Mouse (Mus musculus) T-helper 2 cell (primary cell): Measurements from ENCODE around the gene Exoc6b.
"Not testable (repeated sequence)": the region's sequence is repeated elsewhere in the genome, so short reads cannot be mapped to it uniquely, and the experiment has no call there.

ENCODE experiments used
- in situ Hi-C: fragments of 300-600 bp; cut with MboI, MseI; formaldehyde crosslinking; loops from one replicate; pipeline ENCODE4 v1.15.1; 2025; ENCODE audit warnings: high pct_unique_total_duplicates

Exoc6b gene

DNA sequence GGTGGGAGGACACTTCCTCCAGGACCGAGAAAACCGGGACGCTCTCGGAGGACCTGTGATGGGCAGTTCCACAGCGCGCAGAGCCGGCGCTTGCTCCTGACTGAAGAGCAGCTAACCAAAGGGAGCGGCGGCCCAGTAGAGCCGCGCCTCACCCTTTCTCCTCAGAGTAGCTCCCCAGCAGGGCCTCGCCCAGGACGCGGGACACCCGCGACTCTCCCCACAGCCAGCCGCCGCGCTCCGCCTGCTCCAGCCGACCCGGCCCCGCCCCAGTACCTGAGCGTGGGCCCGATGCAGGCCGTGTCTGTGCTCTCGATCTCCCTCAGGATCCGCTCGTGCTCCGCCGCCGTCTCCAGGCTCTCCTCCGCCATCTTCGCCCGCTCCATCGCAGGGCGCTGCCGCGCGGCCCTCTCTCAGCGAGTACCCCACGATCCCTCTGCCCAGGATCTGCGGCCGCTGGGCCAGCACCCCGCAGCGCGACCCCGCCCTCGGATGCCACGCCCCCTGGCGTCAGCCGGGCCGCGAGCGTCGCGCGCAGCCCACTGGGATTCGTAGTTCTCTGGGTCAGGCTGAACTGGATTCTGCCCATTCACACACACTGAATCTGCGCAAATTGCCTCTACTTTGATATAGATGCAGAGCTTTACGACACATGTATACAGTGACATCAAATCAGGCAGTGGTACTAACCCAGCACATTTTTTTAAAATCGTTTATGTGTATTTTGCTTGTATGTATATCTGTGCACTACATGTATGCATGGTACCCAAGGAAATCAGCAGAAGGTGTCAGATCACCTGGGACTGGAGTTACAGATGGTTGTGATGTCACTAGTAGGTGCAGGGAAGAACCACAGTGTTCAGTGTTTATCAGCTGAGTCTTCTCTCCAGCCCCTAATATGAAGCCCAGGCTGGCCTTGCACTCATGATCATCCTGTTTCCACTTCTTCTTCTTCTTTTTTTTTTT, at the start of gene Exoc6b:
Gene Exoc6b (minus strand): TSS at position 491 of the 963 bp plus-strand sequence.
- in situ Hi-C loops: no loop called here

DNA sequence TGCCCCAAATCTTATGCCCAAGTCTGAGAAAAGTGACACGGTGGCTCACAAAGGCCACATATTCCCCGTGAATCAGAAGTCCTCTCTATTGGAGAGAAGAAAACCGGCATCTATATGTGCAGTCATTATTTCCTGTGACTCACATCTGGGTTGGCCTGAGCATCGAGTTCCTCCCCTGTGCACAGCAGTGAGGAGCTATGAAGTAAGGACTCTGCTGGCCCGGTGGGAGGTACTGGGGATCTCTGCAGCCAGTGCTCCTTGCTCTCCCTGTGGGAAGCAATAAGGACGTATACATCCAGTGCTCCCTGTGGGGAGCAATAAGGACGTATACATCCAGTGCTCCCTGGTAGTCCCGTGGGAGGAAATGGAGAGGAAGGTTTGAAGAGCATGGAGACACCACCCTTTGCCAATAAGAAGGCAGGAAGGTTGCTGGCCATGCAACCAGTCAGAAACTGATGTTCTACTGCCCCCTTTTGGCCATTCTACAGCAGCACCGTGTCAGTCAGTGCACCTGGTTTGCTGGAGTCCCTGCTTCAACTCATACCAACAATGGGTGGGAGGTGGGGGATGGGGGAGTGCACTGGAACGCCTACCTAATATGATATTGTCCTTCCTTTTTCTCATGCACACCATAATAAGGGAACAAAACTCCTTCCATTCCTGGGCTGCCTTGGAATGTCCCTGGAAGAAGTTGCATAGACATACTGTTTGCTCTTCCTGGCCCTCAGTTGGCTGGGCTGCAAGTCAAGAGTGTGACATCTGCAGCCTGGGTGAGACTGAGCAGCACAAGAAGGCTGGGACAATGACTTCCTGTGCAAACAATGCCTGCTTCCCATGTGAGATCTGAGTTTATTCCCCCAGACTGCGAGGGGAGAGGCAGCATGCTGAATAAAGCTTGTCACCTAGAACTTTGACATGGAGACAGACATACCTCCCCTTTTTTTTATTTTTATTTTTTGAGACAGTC, 48.5 kb upstream of the Exoc6b start:
- in situ Hi-C loops: loop anchor here (10.0 kb wide), 1 partner anchor 203 kb away; no protein-coding TSS in a partner anchor

DNA sequence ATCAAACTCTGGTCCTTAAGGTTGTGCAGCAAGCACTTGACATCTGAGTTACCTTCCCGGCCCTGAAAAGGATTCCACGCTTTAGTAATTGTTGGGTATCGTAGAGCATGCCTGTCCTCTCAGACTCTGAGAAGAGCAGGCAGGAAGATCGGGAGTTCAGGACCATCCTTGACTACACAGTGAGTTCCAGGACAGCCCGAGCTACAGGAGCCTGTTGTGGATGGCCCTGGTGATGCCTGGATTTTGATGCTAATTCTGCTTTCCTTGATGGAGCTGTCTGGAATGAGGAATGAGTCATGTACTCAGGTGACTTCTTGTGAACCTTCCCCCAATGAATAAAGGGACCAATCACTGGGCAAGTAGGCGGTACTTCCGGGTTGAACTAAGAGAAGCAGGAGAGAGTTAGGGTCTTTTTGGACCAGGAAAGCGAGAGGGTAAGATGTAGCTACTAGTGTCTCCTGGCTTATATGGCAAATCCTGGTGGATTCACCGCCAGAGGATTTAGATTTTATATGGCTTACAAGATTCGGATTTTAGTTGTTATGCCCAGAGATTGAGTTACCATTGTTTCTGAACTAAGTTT, 35.8 kb upstream of the Exoc6b start:
- in situ Hi-C loops: no loop called here

DNA sequence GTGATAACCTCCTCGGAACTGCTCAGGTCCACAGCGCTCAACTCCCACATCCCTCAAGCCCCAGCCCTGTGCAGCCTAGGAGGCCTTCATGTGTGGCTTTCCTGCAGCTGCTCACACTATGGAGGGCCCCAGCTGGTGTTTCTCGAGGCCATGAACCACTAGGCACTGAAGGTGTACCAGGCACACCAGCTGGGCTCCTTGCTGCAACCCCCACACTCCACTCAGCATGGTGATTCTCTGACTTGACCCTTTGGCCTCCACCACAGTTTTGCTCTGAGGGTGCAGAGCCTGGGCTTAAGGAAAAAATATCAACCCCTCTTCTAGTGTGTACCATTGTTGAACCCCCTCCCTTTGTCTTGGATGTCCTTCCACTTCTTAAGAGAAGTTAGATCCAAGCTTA, 34.0 kb upstream of the Exoc6b start:
- in situ Hi-C loops: no loop called here

DNA sequence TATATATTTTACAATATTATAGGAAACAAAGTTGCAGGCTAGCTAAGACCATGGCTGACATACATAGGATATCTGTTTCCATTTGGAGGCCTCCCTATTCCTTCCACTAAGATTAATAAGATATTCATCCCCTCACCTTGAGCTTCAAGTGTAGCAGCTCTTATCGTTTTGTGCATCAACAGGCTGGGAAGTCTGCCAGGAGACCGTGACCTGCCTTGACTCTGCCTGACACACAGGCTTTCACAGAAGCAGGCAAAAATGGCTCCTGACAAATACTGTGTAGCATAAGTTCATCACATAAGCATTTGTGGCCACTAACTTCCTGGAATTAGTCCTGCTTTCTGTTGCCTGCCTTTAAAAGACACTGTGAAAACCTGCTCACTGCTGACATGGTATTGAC, 27.1 kb upstream of the Exoc6b start:
- in situ Hi-C loops: no loop called here

DNA sequence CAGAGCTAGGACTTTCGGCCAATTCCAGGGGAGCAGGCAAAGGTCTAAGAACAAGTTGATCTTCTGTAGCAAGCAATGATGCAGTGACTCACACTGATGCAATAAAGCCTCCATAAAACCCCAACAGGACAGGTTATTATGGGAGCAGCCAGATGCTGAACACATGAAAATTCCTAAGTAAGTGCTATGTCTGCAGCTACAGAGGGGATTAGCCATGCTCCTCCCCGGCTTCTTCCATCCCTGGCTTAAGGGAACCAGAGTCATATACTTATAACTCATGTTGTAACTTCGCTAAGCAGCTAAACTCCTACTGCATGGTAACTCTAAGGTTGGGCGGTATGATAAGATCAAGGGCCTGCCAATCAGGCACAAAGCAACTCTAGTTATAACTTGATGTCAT, 18.1 kb upstream of the Exoc6b start:
- in situ Hi-C loops: no loop called here

DNA sequence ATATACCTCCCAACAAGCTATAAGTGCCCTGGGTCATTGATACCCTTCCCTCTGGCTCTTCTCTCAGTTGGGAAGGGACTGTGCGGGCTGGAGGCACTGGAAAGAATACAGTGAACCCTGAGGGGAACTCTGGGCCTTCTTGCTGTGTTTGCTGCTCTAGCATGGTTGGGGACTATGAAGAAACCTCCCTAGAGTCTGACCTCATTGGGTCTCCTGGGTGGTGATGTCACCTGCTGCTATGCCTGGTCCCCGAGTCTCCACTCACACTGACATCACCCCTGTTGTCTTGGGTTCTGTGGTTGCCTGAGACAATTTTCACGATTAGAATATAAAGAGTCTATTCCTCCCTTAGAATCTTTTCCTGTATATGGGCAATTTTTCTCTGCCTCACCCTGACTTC, 17.3 kb upstream of the Exoc6b start:
- in situ Hi-C loops: no loop called here

DNA sequence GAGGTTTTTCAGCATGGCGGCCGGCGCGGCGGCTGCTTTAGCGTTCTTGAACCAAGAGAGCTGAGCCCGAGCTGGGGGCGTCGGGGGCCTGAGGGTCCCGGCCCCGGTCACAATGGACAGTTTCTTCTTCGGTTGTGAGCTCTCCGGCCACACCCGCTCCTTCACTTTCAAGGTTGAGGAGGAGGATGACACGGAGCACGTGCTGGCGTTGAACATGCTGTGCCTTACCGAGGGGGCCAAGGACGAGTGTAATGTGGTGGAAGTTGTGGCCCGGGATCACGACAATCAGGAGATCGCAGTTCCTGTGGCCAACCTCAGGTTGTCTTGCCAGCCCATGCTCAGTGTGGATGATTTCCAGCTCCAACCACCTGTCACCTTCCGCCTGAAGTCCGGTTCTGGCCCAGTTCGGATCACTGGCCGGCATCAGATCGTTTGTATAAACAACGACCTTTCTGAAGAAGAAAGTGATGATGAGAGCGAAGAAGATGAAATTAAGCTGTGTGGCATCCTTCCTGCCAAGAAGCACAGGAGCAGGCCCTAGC, 6.9 kb upstream of the Exoc6b start:
- in situ Hi-C loops: not testable (repeated sequence)

DNA sequence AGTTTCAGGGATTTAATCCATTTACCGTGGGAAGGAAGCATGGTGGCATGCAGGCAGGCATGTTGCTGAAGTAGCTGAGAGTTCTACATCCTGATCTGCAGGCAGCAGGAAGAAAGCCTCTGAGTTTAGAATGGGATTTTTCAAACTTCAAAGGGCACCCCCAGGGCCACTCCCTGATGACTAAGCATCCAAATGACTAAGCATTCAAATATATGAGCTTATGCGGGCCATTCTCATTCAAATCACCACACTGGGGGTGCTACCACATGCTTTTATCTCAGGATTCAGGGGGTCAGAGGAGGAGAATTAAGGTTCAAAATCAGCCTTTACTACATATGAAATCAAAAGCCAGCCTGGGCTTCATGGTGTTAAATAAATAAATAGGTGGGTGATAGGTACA, 5.7 kb upstream of the Exoc6b start:
- in situ Hi-C loops: no loop called here

DNA sequence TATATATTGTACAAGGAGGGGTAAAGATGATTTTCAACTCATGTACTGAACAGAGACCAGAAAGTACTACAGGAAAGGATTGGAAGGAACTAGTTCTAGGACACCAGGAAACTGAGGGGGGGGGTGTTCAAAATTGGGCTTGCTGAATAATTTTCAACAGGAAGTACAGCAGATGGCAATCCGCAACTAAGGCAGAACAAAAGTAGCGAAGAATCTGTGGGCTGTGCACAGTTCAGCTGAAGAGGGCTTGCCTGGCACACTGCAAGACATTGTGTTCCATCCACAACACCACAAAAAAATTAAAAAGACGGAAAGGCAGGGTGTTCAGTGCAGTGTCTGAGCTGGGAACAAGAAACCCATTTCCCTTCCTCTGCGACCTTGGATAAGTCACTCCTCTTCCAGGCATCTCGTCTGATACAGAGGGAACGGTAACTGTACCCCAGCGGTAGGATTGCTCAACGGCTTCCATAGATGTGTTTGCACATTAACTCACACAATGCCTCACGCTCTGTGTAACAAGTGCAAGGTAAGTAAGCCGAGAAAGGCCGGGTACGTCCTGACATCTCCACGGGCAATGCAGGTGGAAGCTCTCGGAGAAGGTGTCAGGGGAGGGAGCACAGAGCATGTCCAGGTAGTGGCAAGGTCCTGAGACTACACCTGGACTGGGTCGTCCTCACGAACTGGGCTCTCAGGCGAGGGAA, 841 bp downstream of the Exoc6b start:
- in situ Hi-C loops: no loop called here

DNA sequence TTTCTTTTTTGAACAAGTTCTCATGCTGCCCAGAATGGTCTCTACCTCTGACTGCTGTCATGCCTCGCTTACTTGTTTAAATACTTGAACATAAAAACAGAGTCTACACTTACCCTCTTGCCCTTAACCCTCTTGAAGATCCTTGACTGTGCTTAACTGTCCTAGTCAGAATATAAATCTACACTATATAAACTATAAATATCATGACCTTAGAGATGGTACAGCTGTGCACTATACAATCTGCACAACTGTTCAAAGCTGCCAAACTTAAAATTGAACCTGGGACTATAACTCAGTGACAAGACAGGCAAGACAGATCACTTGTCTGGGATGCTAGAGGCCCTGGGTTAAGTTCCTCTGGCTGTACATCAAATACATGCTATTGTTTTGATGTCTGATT, 11.7 kb downstream of the Exoc6b start:
- in situ Hi-C loops: loop anchor here (10.0 kb wide), 1 partner anchor 847 kb away; the partner anchor contains the start of gene Nat8f4

DNA sequence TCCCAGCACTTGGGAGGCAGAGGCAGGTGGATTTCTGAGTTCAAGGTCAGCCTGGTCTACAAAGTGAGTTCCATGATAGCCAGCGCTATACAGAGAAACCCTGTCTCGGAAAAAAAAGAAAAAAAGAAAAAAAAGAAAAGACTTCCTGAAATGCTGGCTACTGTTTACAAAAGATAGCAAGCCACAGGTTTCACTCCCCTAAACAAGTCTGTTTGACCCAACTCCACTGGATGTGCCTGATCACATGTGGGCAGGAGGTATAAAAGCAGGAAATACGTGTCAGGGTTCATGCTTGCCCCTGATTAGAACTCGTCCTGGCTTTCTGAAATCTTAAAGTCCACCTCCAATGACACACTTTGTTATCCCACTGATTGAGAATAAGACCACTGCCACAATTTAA, 18.2 kb downstream of the Exoc6b start:
- in situ Hi-C loops: loop anchor here (10.0 kb wide), 1 partner anchor 854 kb away; the partner anchor contains the start of gene Nat8f4

DNA sequence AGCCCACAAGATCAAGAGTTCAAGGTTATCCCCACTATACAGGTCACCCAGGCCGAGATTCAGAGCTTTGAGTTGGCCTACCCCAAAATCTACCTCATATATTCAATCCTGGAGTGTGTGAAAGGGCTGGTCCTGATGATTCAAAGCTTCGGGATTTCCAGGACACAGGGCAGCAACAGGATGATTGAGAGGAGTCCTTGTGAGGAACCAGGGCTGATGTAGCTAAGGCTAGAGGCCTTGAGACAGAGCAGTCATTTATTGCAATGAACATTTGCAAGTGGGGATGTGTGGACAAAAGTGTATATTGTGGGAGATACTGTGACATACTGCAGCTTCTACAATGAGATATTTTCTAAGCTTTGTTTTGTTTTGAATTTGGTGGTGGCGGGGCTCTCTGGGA, 22.8 kb downstream of the Exoc6b start:
- in situ Hi-C loops: no loop called here

DNA sequence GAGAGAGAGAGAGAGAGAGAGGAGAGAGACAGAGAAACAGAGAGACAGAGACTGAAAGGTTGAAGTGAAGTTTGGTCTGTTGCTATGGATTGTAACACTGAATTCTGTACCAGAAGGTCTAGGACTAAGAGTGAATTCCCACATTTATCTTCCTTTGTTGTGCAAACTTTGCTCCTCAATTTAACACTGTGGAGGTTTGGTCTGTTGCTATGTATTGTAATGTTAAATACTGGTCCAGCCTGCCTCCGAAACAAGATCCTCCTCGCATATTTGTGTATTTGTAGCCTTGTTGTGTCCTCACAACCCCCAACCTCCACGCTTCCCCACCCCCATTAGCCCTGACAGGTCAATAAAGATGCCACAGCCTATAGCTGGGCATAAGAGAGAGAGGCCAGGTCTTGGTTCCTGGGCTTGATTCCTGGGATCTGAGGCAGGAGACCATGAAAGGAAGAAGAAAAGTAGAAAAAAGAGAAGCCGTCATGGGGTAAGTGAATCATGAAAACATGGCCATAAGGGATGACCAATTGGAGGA, 24.6 kb downstream of the Exoc6b start:
- in situ Hi-C loops: no loop called here

DNA sequence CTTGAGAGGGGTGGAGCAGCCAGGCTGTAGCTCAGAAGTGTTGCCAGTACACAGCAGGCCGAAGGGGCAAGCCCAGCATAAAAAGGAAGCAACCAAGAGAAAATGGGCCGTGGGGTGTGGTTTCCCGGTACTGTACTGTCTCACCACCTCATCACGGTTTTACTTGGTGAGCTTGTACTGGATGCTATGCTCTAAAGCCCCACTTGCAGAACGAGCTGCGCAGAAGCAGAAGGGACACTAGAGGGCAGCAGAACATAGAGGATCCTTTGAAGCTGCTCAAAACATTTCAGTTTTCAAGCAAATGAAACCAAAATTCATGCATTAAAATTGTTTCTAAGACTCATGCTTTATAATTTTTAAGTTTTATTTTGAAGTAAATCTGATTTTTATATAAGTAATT, 31.6 kb downstream of the Exoc6b start:
- in situ Hi-C loops: loop anchor here (5.0 kb wide), 1 partner anchor 95 kb away; no protein-coding TSS in a partner anchor

DNA sequence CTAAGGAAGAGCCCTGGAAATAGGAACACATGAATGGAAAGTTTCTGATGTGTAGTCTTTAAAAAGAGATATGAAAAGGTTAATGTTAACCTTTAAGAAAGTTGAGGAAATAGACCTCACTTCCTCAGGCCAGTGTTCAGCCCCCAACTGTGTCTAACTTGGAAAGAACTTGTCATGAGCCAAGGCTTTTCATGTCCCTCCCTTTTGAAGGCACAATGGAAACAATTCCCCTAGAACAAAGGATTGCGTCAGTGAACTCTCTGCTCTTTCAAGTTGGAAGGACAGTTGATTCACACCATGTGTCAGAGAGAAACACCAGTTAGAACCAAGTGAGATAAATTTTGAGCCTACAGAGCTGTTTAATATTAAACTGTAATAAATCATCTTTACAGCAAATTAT, 39.6 kb downstream of the Exoc6b start:
- in situ Hi-C loops: no loop called here

DNA sequence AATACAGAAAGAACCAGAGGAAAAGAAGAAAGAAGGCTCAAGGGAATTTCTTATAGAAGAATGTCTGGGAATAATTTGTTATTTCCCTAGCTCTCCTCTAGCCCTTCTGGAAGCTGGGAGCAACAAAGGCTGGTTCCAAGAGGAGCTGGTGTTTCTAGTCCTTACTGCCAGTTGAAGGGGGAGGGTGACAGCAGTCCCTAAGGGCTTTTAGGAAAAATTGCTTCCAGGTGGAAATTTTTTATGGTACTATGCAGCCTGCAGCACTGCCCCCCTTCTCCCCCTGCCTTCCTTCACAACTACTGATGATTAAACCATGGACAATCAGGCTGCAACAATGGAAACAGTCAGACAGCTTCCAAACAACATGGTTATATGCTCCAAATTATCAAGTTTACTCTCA, 44.9 kb downstream of the Exoc6b start:
- in situ Hi-C loops: loop anchor here (5.0 kb wide), 1 partner anchor 112 kb away; no protein-coding TSS in a partner anchor

DNA sequence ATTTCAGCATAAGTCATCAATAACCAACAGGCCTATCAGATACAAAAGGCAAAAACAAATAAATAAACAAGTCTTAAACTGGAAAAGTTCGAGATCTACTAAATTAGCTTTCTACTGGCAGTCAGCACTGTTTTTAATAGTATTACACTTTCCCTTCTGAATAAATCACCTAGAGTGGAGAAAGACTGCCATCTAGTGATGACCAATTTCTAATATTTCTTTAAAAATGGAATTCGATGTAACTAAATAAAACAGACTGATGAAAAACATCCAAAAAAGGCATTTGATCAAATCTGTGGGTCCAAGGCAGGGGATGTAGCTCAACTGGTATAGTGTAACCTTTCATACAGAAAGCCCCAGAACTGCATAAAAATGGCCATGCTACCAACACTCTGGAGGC, 52.3 kb downstream of the Exoc6b start:
- in situ Hi-C loops: no loop called here

DNA sequence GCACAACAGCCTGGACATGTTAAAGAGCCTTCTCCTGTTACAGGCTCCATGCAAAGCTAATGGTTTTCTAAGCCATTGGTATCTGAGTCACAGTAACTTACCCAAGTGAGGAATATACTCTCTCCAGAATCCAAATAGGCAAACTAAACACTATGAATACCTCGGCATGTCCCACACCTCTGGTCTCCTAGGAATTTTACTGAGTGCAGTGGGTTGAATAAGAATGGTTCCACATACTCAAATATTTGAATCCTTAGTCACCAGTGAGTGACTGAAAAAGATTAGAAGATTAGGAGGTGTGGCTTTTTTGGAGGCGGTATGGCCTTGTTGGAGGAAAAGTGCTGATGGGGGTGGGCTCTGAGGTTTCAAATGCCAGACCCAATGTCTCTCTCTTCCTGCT, 55.4 kb downstream of the Exoc6b start:
- in situ Hi-C loops: no loop called here

DNA sequence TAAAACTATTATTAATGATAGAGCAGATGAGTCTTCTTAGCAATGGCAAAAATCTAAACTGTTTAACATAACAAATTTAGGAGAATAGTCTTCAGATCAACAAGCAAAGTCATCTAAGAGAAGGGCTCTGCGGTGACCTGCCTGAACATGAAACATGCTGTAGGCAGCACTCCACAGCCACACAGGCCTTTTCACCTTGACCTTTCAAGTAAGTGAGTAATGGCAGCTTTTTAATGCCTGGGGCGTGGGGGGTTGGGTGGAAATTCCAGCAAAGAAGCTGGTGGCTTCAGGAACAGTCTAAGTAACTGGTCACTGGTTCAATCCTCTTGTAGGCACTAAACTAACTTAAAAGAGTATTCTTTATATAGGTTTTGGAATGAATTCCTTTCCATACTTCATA, 58.9 kb downstream of the Exoc6b start:
- in situ Hi-C loops: no loop called here
